Mouse (Mus musculus) small intestine, adult 2 months (tissue): ENCODE measurements around the gene Spag9.

ENCODE experiments used
- CTCF ChIP-seq: fragments of 200-500 bp; IDR thresholded peaks from 2 replicates; pipeline ENCODE4 v1.5.1; 2012; ENCODE audit warnings: low read depth, mild to moderate bottlenecking, control low read depth, inconsistent platforms, low read length, moderate library complexity, mixed read lengths; ENCODE audit not compliant: insufficient replicate concordance, insufficient read length; ENCODE audit errors: extremely low read depth
- POLR2A ChIP-seq: fragments of 200-500 bp; IDR thresholded peaks from 2 replicates; pipeline ENCODE4 v1.6.1; 2012; ENCODE audit warnings: low read depth, mild to moderate bottlenecking, control low read depth, inconsistent platforms, low read length, moderate library complexity

DNA sequence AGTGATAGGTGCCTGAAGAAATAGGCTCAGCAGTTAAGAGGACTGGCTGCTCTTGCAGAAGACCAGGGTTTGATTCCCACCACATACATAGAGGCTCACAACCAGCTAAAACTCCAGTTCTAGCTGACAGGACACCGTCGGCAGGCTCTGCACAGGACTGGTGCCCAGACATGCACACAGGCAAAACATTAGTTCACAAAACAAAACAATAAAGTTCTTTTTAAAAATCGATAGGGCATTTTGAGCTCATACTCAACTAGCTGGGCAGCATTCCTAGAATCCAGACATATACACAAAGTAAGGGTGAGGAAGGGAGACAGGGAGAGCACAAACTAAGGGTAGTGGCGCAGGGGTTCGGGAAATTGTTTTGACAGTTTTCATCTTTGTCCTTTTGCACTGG, 1.4 kb upstream of the Spag9 start:
- TF ChIP-seq CTCF = no peak
- no peak for TF ChIP-seq POLR2A
